Mouse (Mus musculus): Measurements from ENCODE around the gene Sec63. TPM values are rescaled to one million over a fixed set of nuclear protein-coding genes. Genes with fewer than 3 reads are reported as not detected.

Sec63 gene
- polyA plus RNA-seq, 1 experiment, result 5.0 TPM

DNA sequence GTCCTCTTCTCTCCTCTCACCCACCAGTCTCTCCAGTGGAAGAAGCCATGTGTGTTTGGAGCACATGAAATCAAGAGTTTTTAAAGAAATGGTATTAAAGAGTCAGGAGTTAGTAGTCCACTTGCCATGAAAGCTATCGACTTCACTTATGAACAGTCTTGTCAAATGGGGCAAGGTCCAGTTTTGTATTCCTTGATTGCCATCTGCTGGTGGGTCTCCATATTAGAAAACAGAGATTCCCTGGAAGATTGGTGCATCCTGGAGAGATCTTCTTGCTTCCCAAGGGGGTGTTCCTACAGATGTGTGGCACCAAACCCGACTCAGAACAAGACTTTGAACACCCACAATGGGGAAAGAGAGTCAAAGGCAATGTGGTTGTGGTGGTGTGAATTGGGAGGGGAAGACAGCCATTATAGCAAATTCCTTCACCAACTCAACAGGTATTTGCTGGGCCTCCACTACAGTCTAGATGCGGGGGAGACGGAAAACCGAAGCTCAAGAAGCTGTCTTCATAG lies 26.7 kb upstream of the Sec63 start:
- no peak overlapping the region for H3K4me3 ChIP-seq (ENCODE audit: low read depth, low read length)
- no peaks in the 10 kb centered on the region for H3K27me3 ChIP-seq (ENCODE audit: control insufficient read depth, insufficient read depth, low read length)
- H3K27ac ChIP-seq (ENCODE audit: insufficient read depth, low read depth, low read length), result no peak overlapping the region
- no peak for TF ChIP-seq CTCF (IDR thresholded peaks at IDR 0.05; ENCODE audit: extremely low read depth, insufficient read length, insufficient replicate concordance, low read depth, low read length)
- H3K36me3 ChIP-seq (ENCODE audit: control insufficient read depth, insufficient read depth, low read length), result no peaks in the 10 kb centered on the region
- WGBS, result 50% methylated on average over 5 of the region's 5 CpGs
- H3K4me1 ChIP-seq (ENCODE audit: control insufficient read depth, insufficient read depth, insufficient read length, low read length), result peaks cover 2% of the 10 kb centered on the region; the same call in 1 of the 2 replicates

- H3K36me3 ChIP-seq (ENCODE audit: control insufficient read depth, insufficient read depth, low read length), result no peaks in the 10 kb centered on the region
- H3K4me1 ChIP-seq (ENCODE audit: control insufficient read depth, insufficient read depth, insufficient read length, low read length), result peaks cover 8% of the 10 kb centered on the region; the same call in 1 of the 2 replicates
- H3K27ac ChIP-seq (ENCODE audit: insufficient read depth, low read depth, low read length), result no peak overlapping the region
- H3K27me3 ChIP-seq (ENCODE audit: control insufficient read depth, insufficient read depth, low read length), result no peaks in the 10 kb centered on the region
- no peak for TF ChIP-seq CTCF (IDR thresholded peaks at IDR 0.05; ENCODE audit: extremely low read depth, insufficient read length, insufficient replicate concordance, low read depth, low read length)
- no peak overlapping the region for H3K4me3 ChIP-seq (ENCODE audit: low read depth, low read length)
- WGBS, result 25% methylated on average over 10 of the region's 10 CpGs
Measured at GRCm38 (mm10) chr10:42751813-42752212, 9.5 kb upstream of the Sec63 start.

DNA sequence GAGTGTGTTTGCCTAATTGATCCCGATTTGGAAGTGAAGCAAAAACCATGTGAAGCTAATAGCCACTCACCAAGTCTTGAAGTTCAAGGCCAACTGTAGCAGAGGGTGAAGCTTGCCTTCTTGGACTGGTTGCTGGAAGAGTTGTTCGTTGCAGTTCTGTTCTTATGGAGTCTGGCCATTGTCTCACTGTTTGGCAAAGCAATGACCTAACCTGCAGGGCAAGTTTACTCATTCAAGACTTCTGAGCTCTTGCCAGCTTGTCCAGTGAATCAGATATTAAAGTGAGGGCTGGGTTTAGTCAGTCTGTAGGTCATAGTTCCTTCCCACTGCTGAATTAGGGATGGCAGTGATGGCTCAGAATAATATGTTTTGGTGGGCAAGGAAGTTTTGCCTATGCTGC lies 7.0 kb upstream of the Sec63 start:
- no peak overlapping the region for H3K27ac ChIP-seq (ENCODE audit: insufficient read depth, low read depth, low read length)
- no peaks in the 10 kb centered on the region for H3K27me3 ChIP-seq (ENCODE audit: control insufficient read depth, insufficient read depth, low read length)
- 13% methylated on average over 2 of the region's 2 CpGs for WGBS
- H3K4me3 ChIP-seq (ENCODE audit: low read depth, low read length), result no peak overlapping the region
- peaks cover 8% of the 10 kb centered on the region; the same call in 1 of the 2 replicates for H3K4me1 ChIP-seq (ENCODE audit: control insufficient read depth, insufficient read depth, insufficient read length, low read length)
- TF ChIP-seq POLR2A (IDR thresholded peaks at IDR 0.05; ENCODE audit: low read depth, low read length) (no peak), CTCF (IDR thresholded peaks at IDR 0.05; ENCODE audit: extremely low read depth, insufficient read length, insufficient replicate concordance, low read depth, low read length) (no peak)
- H3K36me3 ChIP-seq (ENCODE audit: control insufficient read depth, insufficient read depth, low read length), result no peaks in the 10 kb centered on the region

DNA sequence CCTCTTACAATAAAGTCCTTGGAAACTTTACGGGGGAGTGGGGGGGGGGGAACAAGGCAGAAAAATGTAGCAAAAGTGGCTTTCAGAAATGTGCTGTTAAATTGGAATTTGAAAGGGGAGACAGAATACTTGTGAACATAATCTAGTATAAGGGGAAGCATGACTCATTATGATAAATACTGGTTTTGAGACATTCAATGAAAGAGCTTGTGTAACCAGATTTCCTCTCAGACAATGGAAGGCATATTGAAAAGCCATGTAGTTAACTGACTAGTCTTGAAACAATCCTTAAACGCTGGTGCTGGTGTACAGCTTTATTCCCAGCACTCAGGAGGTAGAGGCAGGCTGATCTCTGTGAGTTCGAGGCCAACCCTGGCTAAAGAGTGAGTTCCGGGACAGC lies 1.6 kb upstream of the Sec63 start:
- H3K4me3 ChIP-seq (ENCODE audit: low read depth, low read length), result no peak overlapping the region
- no peaks in the 10 kb centered on the region for H3K27me3 ChIP-seq (ENCODE audit: control insufficient read depth, insufficient read depth, low read length)
- WGBS, result 81% methylated on average over 4 of the region's 4 CpGs
- no peak overlapping the region for H3K27ac ChIP-seq (ENCODE audit: insufficient read depth, low read depth, low read length)
- no peak for TF ChIP-seq POLR2A (IDR thresholded peaks at IDR 0.05; ENCODE audit: low read depth, low read length)
- no peak for TF ChIP-seq CTCF (IDR thresholded peaks at IDR 0.05; ENCODE audit: extremely low read depth, insufficient read length, insufficient replicate concordance, low read depth, low read length)
- no peaks in the 10 kb centered on the region; the same call in 1 of the 2 replicates for H3K4me1 ChIP-seq (ENCODE audit: control insufficient read depth, insufficient read depth, insufficient read length, low read length)
- no peaks in the 10 kb centered on the region for H3K36me3 ChIP-seq (ENCODE audit: control insufficient read depth, insufficient read depth, low read length)

GRCm38 (mm10) chr10:42760329-42760728 lies 967 bp upstream of the Sec63 start:
- WGBS, result 65% methylated on average over 8 of the region's 8 CpGs
- H3K27ac ChIP-seq (ENCODE audit: insufficient read depth, low read depth, low read length), result no peak overlapping the region
- no peaks in the 10 kb centered on the region for H3K36me3 ChIP-seq (ENCODE audit: control insufficient read depth, insufficient read depth, low read length)
- no peak overlapping the region for H3K4me3 ChIP-seq (ENCODE audit: low read depth, low read length)
- peaks cover 3% of the 10 kb centered on the region; the same call in 1 of the 2 replicates for H3K4me1 ChIP-seq (ENCODE audit: control insufficient read depth, insufficient read depth, insufficient read length, low read length)
- H3K27me3 ChIP-seq (ENCODE audit: control insufficient read depth, insufficient read depth, low read length), result no peaks in the 10 kb centered on the region
- TF ChIP-seq POLR2A (IDR thresholded peaks at IDR 0.05; ENCODE audit: low read depth, low read length) (no peak), CTCF (IDR thresholded peaks at IDR 0.05; ENCODE audit: extremely low read depth, insufficient read length, insufficient replicate concordance, low read depth, low read length) (no peak)

GRCm38 (mm10) chr10:42761901-42762669 lies 789 bp downstream of the Sec63 start:
- Histone ChIP-seq H3K27me3 (ENCODE audit: control insufficient read depth, insufficient read depth, low read length) (no peaks in the 10 kb centered on the region), H3K36me3 (ENCODE audit: control insufficient read depth, insufficient read depth, low read length) (no peaks in the 10 kb centered on the region), H3K4me3 (ENCODE audit: low read depth, low read length) (peak overlapping the region; percentile 87), H3K4me1 (ENCODE audit: control insufficient read depth, insufficient read depth, insufficient read length, low read length) (peaks cover 3% of the 10 kb centered on the region; the same call in 1 of the 2 replicates), H3K27ac (ENCODE audit: insufficient read depth, low read depth, low read length) (peak overlapping the region; percentile 80)
- 1% methylated on average over 66 of the region's 66 CpGs for WGBS
- TF ChIP-seq POLR2A (IDR thresholded peaks at IDR 0.05; ENCODE audit: low read depth, low read length) (no peak), CTCF (IDR thresholded peaks at IDR 0.05; ENCODE audit: extremely low read depth, insufficient read length, insufficient replicate concordance, low read depth, low read length) (no peak)

- Histone ChIP-seq H3K27ac (ENCODE audit: insufficient read depth, low read depth, low read length) (peak overlapping the region; percentile 80), H3K4me1 (ENCODE audit: control insufficient read depth, insufficient read depth, insufficient read length, low read length) (peaks cover 3% of the 10 kb centered on the region; the same call in 1 of the 2 replicates), H3K36me3 (ENCODE audit: control insufficient read depth, insufficient read depth, low read length) (no peaks in the 10 kb centered on the region), H3K27me3 (ENCODE audit: control insufficient read depth, insufficient read depth, low read length) (no peaks in the 10 kb centered on the region), H3K4me3 (ENCODE audit: low read depth, low read length) (peak overlapping the region; percentile 87)
- under 1% methylated on average over 6 of the region's 6 CpGs for WGBS
- TF ChIP-seq POLR2A (IDR thresholded peaks at IDR 0.05; ENCODE audit: low read depth, low read length) (no peak), CTCF (IDR thresholded peaks at IDR 0.05; ENCODE audit: extremely low read depth, insufficient read length, insufficient replicate concordance, low read depth, low read length) (no peak)
Measured at GRCm38 (mm10) chr10:42762670-42763058, 1.4 kb downstream of the Sec63 start.
